Mouse (Mus musculus) liver, adult 2 months (tissue): ENCODE results near the gene Pwp2. TPM values are rescaled to one million over a fixed set of nuclear protein-coding genes. Genes with fewer than 3 reads are reported as not detected.
"Not testable (repeated sequence)": the region's sequence is repeated elsewhere in the genome, so short reads cannot be mapped to it uniquely, and the experiment has no call there.

Experiments used
- DNase-seq: peaks from one replicate; pipeline ENCODE4 v3.0.0-alpha.2; 2011; ENCODE audit warnings: low read depth, low spot score; ENCODE audit errors: extremely low read depth
- H3K27ac ChIP-seq: fragments of 200-500 bp; replicated peaks from 2 replicates; pipeline ENCODE4 v1.5.1; 2012; ENCODE audit warnings: low read depth, mild to moderate bottlenecking, control low read depth, inconsistent platforms, low read length; ENCODE audit not compliant: insufficient read depth
- H3K27me3 ChIP-seq: fragments of 200-500 bp; 2 replicates; pipeline ENCODE4 v1.6.1; 2012; ENCODE audit warnings: mild to moderate bottlenecking, moderate library complexity, low read length, inconsistent platforms; ENCODE audit not compliant: control insufficient read depth, insufficient read depth
- H3K36me3 ChIP-seq: fragments of 200-500 bp; 2 replicates; pipeline ENCODE4 v1.6.1; 2012; ENCODE audit warnings: low read length, inconsistent platforms; ENCODE audit not compliant: control insufficient read depth, insufficient read depth
- H3K4me1 ChIP-seq: fragments of 200-500 bp; 2 replicates; pipeline ENCODE4 v1.6.1; 2011; ENCODE audit warnings: low read length; ENCODE audit not compliant: control insufficient read depth, insufficient read depth
- H3K4me3 ChIP-seq: fragments of 200-500 bp; 2 replicates; pipeline ENCODE4 v1.5.1; 2011; ENCODE audit warnings: low read depth, mild to moderate bottlenecking, control low read depth, low read length, moderate library complexity; ENCODE audit not compliant: insufficient read depth
- H3K79me2 ChIP-seq: fragments of 200-500 bp; 2 replicates; pipeline ENCODE4 v1.6.1; 2012; ENCODE audit warnings: inconsistent platforms, mild to moderate bottlenecking, low read length, moderate library complexity; ENCODE audit not compliant: control insufficient read depth, insufficient read depth
- H3K9ac ChIP-seq: fragments of 200-500 bp; 2 replicates; pipeline ENCODE4 v1.6.1; 2012; ENCODE audit warnings: low read depth, mild to moderate bottlenecking, control low read depth, inconsistent platforms, low read length
- CTCF ChIP-seq: fragments of 200-500 bp; IDR thresholded peaks from 2 replicates; pipeline ENCODE4 v1.5.1; 2011; ENCODE audit warnings: low read depth, low read length, control low read depth
- POLR2A ChIP-seq: fragments of 200-500 bp; IDR thresholded peaks from 2 replicates; pipeline ENCODE4 v1.6.1; 2011; ENCODE audit warnings: low read length, control low read depth; ENCODE audit not compliant: insufficient read depth; ENCODE audit errors: extremely low read depth
- WGBS: fragments of 180-500 bp; shearing (Covaris S2); methylation state at CpG from one replicate; pipeline ENCODE4 v1.1.7; 2018; 5-methylcytosine and 5-hydroxymethylcytosine counted together
- polyA plus RNA-seq: library from polyadenylated mRNA; depleted of rRNA; stranded (reverse); fragments of >200 nt; gene quantifications from 2 replicates; pipeline ENCODE4 v1.2.3, GENCODE M21; 2012
- total RNA-seq: library from RNA; depleted of rRNA; stranded (reverse); fragments of >200 nt; gene quantifications from 2 replicates; pipeline ENCODE4 v1.2.3, GENCODE M21; 2014

Pwp2 gene
- total and polyA plus RNA-seq, 2 experiments: 5.3 to 9.3 TPM

DNA sequence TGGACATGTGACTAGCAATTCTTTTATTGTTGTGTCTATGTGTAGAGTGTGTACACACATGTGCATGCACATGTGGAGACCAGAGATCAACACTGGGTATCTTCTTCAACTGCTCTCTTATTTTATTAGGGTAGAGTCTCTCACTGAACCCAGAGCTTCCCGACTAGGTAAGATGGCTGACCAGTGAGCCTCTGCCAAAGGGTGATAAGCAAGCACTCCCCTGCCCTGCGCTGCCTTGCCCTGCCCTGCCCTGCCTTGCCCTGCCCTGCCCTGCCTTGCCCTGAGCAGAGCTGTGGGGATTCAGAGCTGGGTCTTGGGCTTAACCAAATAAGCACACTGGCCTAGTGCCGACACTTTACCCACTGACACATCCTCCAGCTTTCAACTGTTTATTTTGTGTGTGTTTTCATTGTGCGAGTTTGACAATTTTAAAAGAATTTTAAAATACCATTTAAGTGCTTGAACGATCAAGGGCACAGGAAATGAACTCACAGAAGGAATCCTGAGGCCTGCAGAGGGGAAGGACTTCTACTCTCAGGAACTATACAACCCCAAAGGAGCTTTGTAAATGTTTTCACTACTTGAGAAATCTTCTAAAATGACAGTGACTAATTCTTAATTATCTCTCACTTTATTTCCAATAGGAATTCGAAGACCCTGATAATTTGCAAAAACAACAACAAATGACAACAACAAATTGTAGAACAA lies 31.6 kb upstream of the Pwp2 start:
- Histone ChIP-seq H3K79me2 (no peaks in the 10 kb centered on the region), H3K27me3 (no peaks in the 10 kb centered on the region), H3K9ac (no peak overlapping the region), H3K27ac (no peak overlapping the region), H3K4me1 (0 out of 2 replicates have a peak, but pooled peaks cover 3% of the 10 kb centered on the region), H3K4me3 (no peak overlapping the region), H3K36me3 (peaks cover 24% of the 10 kb centered on the region)
- TF ChIP-seq POLR2A (no peak), CTCF (no peak)
- no peak for DNase-seq
- 80% methylated on average over 6 of the region's 6 CpGs for WGBS

DNA sequence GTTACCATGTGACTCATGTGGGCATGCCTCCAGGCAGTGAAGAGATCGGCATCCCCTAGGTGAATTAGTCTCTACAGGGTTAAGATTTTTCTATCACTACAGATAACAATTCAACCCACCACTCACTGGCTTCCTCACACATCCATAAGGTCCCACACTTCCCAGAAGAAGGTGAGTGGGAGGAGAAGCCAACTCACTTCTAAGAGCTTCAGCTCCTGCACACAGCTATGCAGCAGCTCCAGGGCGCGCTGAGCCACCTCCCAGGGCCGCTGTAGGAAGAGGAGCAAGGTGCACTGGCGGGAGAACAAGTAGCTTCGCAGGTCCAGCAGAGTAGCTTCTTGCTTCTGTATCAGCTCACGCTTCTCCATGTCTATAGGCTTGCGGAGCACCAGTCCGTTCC lies 29.4 kb upstream of the Pwp2 start:
- 94% methylated on average over 9 of the region's 9 CpGs for WGBS
- no peak for TF ChIP-seq POLR2A
- no peak for TF ChIP-seq CTCF
- Histone ChIP-seq H3K4me3 (no peak overlapping the region), H3K27ac (no peak overlapping the region), H3K4me1 (0 out of 2 replicates have a peak, but pooled peaks cover 3% of the 10 kb centered on the region), H3K79me2 (no peaks in the 10 kb centered on the region), H3K27me3 (no peaks in the 10 kb centered on the region), H3K9ac (no peak overlapping the region), H3K36me3 (peaks cover 35% of the 10 kb centered on the region)
- DNase-seq: no peak

- Histone ChIP-seq H3K4me1 (0 out of 2 replicates have a peak, but pooled peaks cover 3% of the 10 kb centered on the region), H3K27me3 (no peaks in the 10 kb centered on the region), H3K79me2 (no peaks in the 10 kb centered on the region), H3K4me3 (no peak overlapping the region), H3K27ac (no peak overlapping the region), H3K9ac (no peak overlapping the region), H3K36me3 (peaks cover 42% of the 10 kb centered on the region)
- DNase-seq: no peak
- TF ChIP-seq POLR2A (no peak), CTCF (peak; percentile 37; the same call in 1 of the 2 replicates)
- 74% methylated on average over 6 of the region's 6 CpGs for WGBS
Observed at GRCm38 (mm10) chr10:78211311-78211710, 26.4 kb upstream of the Pwp2 start.

- Histone ChIP-seq H3K9ac (no peak overlapping the region), H3K27ac (no peak overlapping the region), H3K4me3 (no peak overlapping the region), H3K36me3 (peaks cover 20% of the 10 kb centered on the region; the same call in 1 of the 2 replicates), H3K27me3 (no peaks in the 10 kb centered on the region), H3K4me1 (peaks cover 3% of the 10 kb centered on the region), H3K79me2 (no peaks in the 10 kb centered on the region)
- WGBS: 87% methylated on average over 4 of the region's 4 CpGs
- no peak for DNase-seq
- TF ChIP-seq CTCF (no peak), POLR2A (no peak)
Observed at GRCm38 (mm10) chr10:78201182-78201581, 16.2 kb upstream of the Pwp2 start.

GRCm38 (mm10) chr10:78192933-78193332 lies 8.0 kb upstream of the Pwp2 start:
- H3K27me3 ChIP-seq: no peaks in the 10 kb centered on the region
- DNase-seq: no peak
- WGBS: 88% methylated on average over 5 of the region's 5 CpGs

DNA sequence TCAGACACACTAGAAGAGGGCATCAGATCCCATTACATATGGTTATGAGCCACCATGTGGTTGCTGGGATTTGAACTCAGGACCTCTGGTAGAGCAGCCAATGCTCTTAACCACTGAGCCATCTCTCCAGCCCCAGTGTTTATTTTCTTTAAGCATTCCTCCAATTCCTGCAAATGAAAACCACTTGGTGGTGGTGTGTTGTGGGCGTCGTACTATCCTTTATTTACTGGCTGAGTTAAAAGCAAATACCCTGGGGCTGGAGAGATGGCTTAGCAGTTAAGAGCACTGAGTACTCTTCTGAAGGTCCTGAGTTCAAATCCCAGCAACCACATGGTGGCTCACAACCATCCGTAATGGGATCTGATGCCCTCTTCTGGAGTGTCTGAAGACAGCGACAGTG lies 1.1 kb upstream of the Pwp2 start:
- DNase-seq, H3K36me3 ChIP-seq, H3K79me2 ChIP-seq, H3K4me3 ChIP-seq, H3K9ac ChIP-seq, H3K27me3 ChIP-seq, H3K27ac ChIP-seq: not testable (repeated sequence)
- H3K4me1 ChIP-seq: peaks cover 13% of the 10 kb centered on the region
- WGBS: 94% methylated on average over 4 of the region's 4 CpGs

More at GRCm38 (mm10) chr10:78192933-78193332, 8.0 kb upstream of the Pwp2 start:
- no peak for TF ChIP-seq CTCF
- TF ChIP-seq POLR2A: no peak
- no peaks in the 10 kb centered on the region for H3K79me2 ChIP-seq
- H3K4me3 ChIP-seq: no peak overlapping the region
- H3K36me3 ChIP-seq: peaks cover 35% of the 10 kb centered on the region
- H3K9ac ChIP-seq: no peak overlapping the region
- H3K4me1 ChIP-seq: peaks cover 2% of the 10 kb centered on the region
- H3K27ac ChIP-seq: no peak overlapping the region
